ENCODE assay signal across 9 mouse cellular contexts in the genomic region with DNA sequence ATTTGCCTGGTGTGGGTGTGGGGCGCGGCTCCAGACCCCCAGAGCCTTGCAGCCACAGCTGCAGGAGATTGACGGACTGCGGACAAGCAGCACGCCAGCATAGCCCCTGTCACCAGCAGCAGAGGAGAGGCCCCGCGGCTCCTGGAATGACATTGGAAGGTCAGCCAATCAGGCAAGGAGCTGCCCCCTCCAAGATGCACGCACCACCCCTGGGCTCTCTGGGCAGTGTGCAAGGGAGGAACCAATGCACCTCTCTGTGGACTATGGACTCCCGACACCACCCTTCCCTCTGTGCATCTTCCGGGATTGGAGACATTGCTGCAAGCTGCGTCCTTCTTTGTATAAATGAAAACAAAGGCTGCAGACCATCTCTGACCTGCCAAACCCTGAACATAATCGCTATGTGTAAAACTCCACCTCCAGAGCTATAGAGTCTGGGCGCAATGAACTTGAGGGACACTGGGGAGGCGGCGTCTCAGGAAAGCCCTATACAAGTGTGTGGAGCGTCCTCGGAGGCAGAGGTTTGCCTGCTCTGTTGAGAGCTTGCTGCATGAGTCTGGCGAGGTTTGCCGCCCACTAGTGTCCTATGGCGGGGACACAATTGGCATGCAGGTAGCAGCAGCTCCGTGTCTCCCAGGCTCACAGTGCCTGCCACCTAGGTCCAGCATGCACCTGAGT. TPM values are rescaled to one million over a fixed set of nuclear protein-coding genes. Genes with fewer than 3 reads are reported as not detected.
A peak's percentile ranks its signal among the peaks of the same experiment; 100 is the strongest.
DNase-seq lines count a peak whose midpoint lies in the region; ATAC-seq and TF ChIP-seq lines count a peak whose summit lies in the region.
"Had no signal": no experiment of that assay in that cellular context is flagged by ENCODE, and none has a peak within 500 bp of the region (broad histone marks: within the 10 kb centered on the region; RNA-seq: fewer than 3 reads in every experiment).

No protein-coding gene starts in this region.

- H3K27me3 ChIP-seq in forebrain, embryonic 10.5 days (ENCODE audit: poor library complexity, severe bottlenecking), result peaks cover 61% of the 10 kb centered on the region

- peak; percentile 19; the same call in 1 of the 2 replicates for ATAC-seq in neutrophil, adult 5-6 weeks (ENCODE audit: extremely low read depth, insufficient number of reproducible peaks, low FRiP score, poor library complexity, severe bottlenecking)
- ATAC-seq in erythroid progenitor cell, adult 5-6 weeks (replicated peaks; ENCODE audit: low FRiP score, poor library complexity, severe bottlenecking), result no peak

- peak overlapping the region; percentile 26 to 41; a peak in 3 of 4 replicates for H3K4me3 ChIP-seq in ES-E14 (ENCODE audit: insufficient read depth in 1 of 2, low read depth in 1 of 2, low read length in 2 of 2, poor library complexity in 1 of 2, severe bottlenecking in 1 of 2)
- H3K4me3 ChIP-seq in forebrain, embryonic 10.5 days, result peak overlapping the region; percentile 52
- no peak overlapping the region for H3K4me3 ChIP-seq in lung, adult 2 months (replicated peaks; ENCODE audit: extremely low read depth, low read depth, low read length)
- H3K4me3 ChIP-seq: erythroblast, embryonic 14.5 days had no signal

- 2% methylated on average over 21 of the region's 21 CpGs for WGBS in forebrain, embryonic 10.5 days
- 2% methylated on average over 21 of the region's 21 CpGs for WGBS in lung, adult 2 months

- H3K27ac ChIP-seq in ES-E14 (ENCODE audit: insufficient read depth, low read depth, low read length, poor library complexity, severe bottlenecking), result no peak overlapping the region
- H3K27ac ChIP-seq in forebrain, embryonic 10.5 days, result peak overlapping the region; percentile 31

- TF ChIP-seq CTCF in lung, adult 2 months (IDR thresholded peaks at IDR 0.05; ENCODE audit: insufficient read depth, low read length), result peak; percentile 58

- DNase-seq in ES-E14 (ENCODE audit: low read depth, low spot score), result peak; percentile 37
- DNase-seq in brain, adult 2 months (ENCODE audit: low read depth, low spot score), result peak; percentile 93
- peak; percentile 53 for DNase-seq in forebrain, embryonic 10.5 days (ENCODE audit: extremely low spot score, low spot score)
- peak; percentile 66 for DNase-seq in heart, postnatal 4 days
- peak; percentile 48 to 71 for DNase-seq in layer of hippocampus, adult 18-20 months (ENCODE audit: low spot score in 2 of 2)
- peak; percentile 18 for DNase-seq in lung, adult 2 months

- TF ChIP-seq POLR2A in lung, adult 2 months (IDR thresholded peaks at IDR 0.05; ENCODE audit: borderline replicate concordance, extremely low read depth, low read depth, low read length), result no peak

- in situ Hi-C loops in ES-E14 (cut with MboI; ENCODE audit: low sequenced_read_pairs in 2 of 2, unreplicated experiment in 2 of 2), result no loop called here

- no peak overlapping the region for H3K9ac ChIP-seq in ES-E14 (ENCODE audit: insufficient read depth, low read depth, low read length, poor library complexity, severe bottlenecking)

- H3K36me3 ChIP-seq in ES-E14 (ENCODE audit: control insufficient read depth, insufficient read depth, low read length, poor library complexity, severe bottlenecking), result no peaks in the 10 kb centered on the region
- H3K36me3 ChIP-seq in forebrain, embryonic 10.5 days (replicated peaks), result no peaks in the 10 kb centered on the region

- H3K4me1 ChIP-seq in ES-E14 (ENCODE audit: control insufficient read depth in 2 of 2, insufficient read depth in 2 of 2, low read length in 2 of 2, poor library complexity in 1 of 2), result peaks cover 0 to 10% of the 10 kb centered on the region in 2 experiments; a peak in 1 of 4 replicates
- peaks cover 22% of the 10 kb centered on the region for H3K4me1 ChIP-seq in forebrain, embryonic 10.5 days
- 0 out of 2 replicates have a peak, but pooled peaks cover 2% of the 10 kb centered on the region for H3K4me1 ChIP-seq in lung, adult 2 months (ENCODE audit: control insufficient read depth, insufficient read depth, low read length)

- no peaks in the 10 kb centered on the region for H3K9me3 ChIP-seq in ES-E14 (ENCODE audit: control insufficient read depth, insufficient read depth, low read depth, low read length)
- no peaks in the 10 kb centered on the region for H3K9me3 ChIP-seq in forebrain, embryonic 10.5 days

TF ChIP-seq in ES-E14, 5 proteins besides CTCF, POLR2A, EP300 and RAD21:
- TF ChIP-seq ZNF384 (IDR thresholded peaks at IDR 0.05; ENCODE audit: low read depth, low read length) (no peak), ZC3H11A (IDR thresholded peaks at IDR 0.05; ENCODE audit: borderline replicate concordance, low read depth, low read length) (no peak), MAFK (IDR thresholded peaks at IDR 0.05; ENCODE audit: insufficient read depth, low read depth, low read length) (no peak), HCFC1 (IDR thresholded peaks at IDR 0.05; ENCODE audit: borderline replicate concordance, insufficient read depth, low read length) (no peak), CHD2 (IDR thresholded peaks at IDR 0.05; ENCODE audit: low read depth, low read length) (no peak)

RNA-seq across cellular contexts. Expression of a gene that starts 5.0 kb away (rescaled TPM):
- total RNA-seq in ES-E14 (2012; rRNA removed), result 0.04 and 0.26 TPM in 2 replicates
- 0.05 and 0.21 TPM in 2 replicates for polyA plus RNA-seq in forebrain, embryonic 10.5 days (2016; fragmentation: Nextera tagmentation; extraction: Ambion mirVana)
- total RNA-seq in heart, postnatal 4 days (2021), result under 1 TPM in 1 of 2 experiments, not detected in 1; 0.05 TPM
- total RNA-seq in layer of hippocampus, adult 18-20 months (2021), result 10 to 100 TPM; 35.7 to 36.8 TPM
- polyA plus RNA-seq in lung, adult 2 months (2012; rRNA removed), result 0.05 TPM in 1 of 2 replicates, not detected in the other
- total RNA-seq in neutrophil, adult 5-6 weeks (2017), result 0.23 TPM in 1 of 2 replicates, not detected in the other
- 0.36 TPM in 1 of 2 replicates, not detected in the other for total RNA-seq in erythroid progenitor cell, adult 5-6 weeks (2015; ENCODE audit: low replicate concordance)
- not detected in 2 replicates for total RNA-seq in erythroid progenitor cell, adult 5-6 weeks (2017; ENCODE audit: low replicate concordance)
- polyA plus RNA-seq: erythroblast, embryonic 14.5 days had no signal

Comparison
In these comparisons a context has a peak if more than half of its experiments do, and no peak if none do; other contexts are left out.
1. DNase-seq: peak in every context shown above with its lines; median percentile 93 in brain, adult 2 months; 66 in heart, postnatal 4 days; 60 in layer of hippocampus, adult 18-20 months; 53 in forebrain, embryonic 10.5 days; 37 in ES-E14; 18 in lung, adult 2 months.
2. RNA of a gene that starts 5.0 kb away (total RNA-seq): 35.7 to 36.8 TPM in layer of hippocampus, adult 18-20 months; 0.23 TPM in neutrophil, adult 5-6 weeks, 0.05 TPM in heart, postnatal 4 days, 0.04 to 0.26 TPM in ES-E14 and 0.36 TPM in erythroid progenitor cell, adult 5-6 weeks; every median in the first group is over 10 times any median in the second.